ENCODE assay signal across 8 mouse cellular contexts in the genomic region with DNA sequence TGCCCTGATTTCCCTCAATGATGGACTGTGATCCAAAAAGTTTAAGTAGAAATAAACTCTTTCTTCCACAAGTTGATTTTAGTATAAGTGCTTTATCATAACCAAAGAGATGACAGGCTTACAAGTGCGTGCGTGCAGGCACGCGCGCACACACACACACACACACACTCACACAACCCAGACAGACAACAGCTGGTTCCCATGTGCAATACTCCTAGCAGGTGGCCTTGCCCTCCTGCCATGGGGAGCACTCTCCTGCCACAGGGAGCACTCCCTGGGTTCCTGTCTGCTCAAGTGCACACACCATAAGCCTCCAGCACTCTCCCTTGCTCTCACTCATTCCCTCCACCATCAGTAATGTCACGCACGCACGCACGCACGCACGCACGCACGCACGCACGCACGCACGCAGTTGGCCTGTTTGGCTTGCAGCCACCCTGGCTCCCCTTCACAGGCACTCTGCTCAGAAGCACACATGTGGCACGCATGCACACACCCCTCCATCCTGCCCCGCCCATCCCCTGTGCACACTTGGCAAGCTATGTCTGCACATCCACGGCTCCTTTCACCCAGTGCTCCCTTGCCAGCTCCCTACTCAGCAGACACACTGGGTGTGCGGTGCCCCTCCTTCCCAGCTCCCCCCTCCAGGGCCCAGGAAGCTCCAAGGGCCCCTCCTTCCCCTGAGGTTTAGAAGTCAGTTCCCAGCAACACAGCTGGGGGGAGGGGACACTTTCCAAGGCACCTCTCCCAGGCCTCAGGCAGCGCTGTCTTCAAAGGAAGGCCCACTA. TPM values are rescaled to one million over a fixed set of nuclear protein-coding genes. Genes with fewer than 3 reads are reported as not detected.
A peak's percentile ranks its signal among the peaks of the same experiment; 100 is the strongest.
DNase-seq lines count a peak whose midpoint lies in the region; ATAC-seq and TF ChIP-seq lines count a peak whose summit lies in the region.

No protein-coding gene starts in this region.

- no peaks in the 10 kb centered on the region for H3K9me3 ChIP-seq in heart, embryonic 12.5 days (replicated peaks)
- no peaks in the 10 kb centered on the region for H3K9me3 ChIP-seq in ES-Bruce4 (replicated peaks; ENCODE audit: control insufficient read depth, insufficient read depth, low read length, poor library complexity, severe bottlenecking)
- H3K9me3 ChIP-seq in forebrain, embryonic 11.5 days (ENCODE audit: control insufficient read depth, low read length) = no peaks in the 10 kb centered on the region

- TF ChIP-seq CTCF in ES-Bruce4 (IDR thresholded peaks at IDR 0.05; ENCODE audit: low read depth, low read length) = no peak

- H3K4me1 ChIP-seq in heart, embryonic 12.5 days (replicated peaks) = peaks cover 88% of the 10 kb centered on the region
- peaks cover 34% of the 10 kb centered on the region for H3K4me1 ChIP-seq in ES-Bruce4 (ENCODE audit: control insufficient read depth, insufficient read depth, low read length)
- peaks cover 71% of the 10 kb centered on the region for H3K4me1 ChIP-seq in forebrain, embryonic 11.5 days (replicated peaks; ENCODE audit: control insufficient read depth, insufficient read depth, low read length)

- peak overlapping the region; percentile 41; the same call in 1 of the 2 replicates for H3K9ac ChIP-seq in heart, embryonic 12.5 days
- no peak overlapping the region for H3K9ac ChIP-seq in ES-Bruce4 (ENCODE audit: low read depth, poor library complexity, severe bottlenecking)
- H3K9ac ChIP-seq in forebrain, embryonic 11.5 days (ENCODE audit: low read length) = peak overlapping the region; percentile 35; the same call in 1 of the 2 replicates

- H3K36me3 ChIP-seq in heart, embryonic 12.5 days = no peaks in the 10 kb centered on the region
- H3K36me3 ChIP-seq in ES-Bruce4 (ENCODE audit: control insufficient read depth, insufficient read depth, low read length, poor library complexity, severe bottlenecking) = no peaks in the 10 kb centered on the region
- H3K36me3 ChIP-seq in forebrain, embryonic 11.5 days (ENCODE audit: control insufficient read depth, insufficient read depth, low read length) = no peaks in the 10 kb centered on the region

- no peaks in the 10 kb centered on the region for H3K27me3 ChIP-seq in heart, embryonic 12.5 days (replicated peaks)
- H3K27me3 ChIP-seq in ES-Bruce4 (ENCODE audit: control insufficient read depth, insufficient read depth, low read length, poor library complexity, severe bottlenecking) = no peaks in the 10 kb centered on the region
- H3K27me3 ChIP-seq in forebrain, embryonic 11.5 days (ENCODE audit: control insufficient read depth, insufficient read depth, low read length) = no peaks in the 10 kb centered on the region

- H3K4me2 ChIP-seq in heart, embryonic 12.5 days = 0 out of 2 replicates have a peak overlapping the region, but pooled peaks have one; percentile 1
- no peak overlapping the region for H3K4me2 ChIP-seq in forebrain, embryonic 11.5 days (ENCODE audit: low read depth, low read length, severe bottlenecking)

- no peak for ATAC-seq in heart, embryonic 12.5 days (ENCODE audit: insufficient number of reproducible peaks, low FRiP score)
- no peak for ATAC-seq in forebrain, embryonic 11.5 days (replicated peaks; ENCODE audit: low FRiP score)
- no peak for ATAC-seq in inflammation-experienced regulatory T-cells, adult 6 months

- no peak overlapping the region; the same call in 1 of the 2 replicates for H3K27ac ChIP-seq in heart, embryonic 12.5 days (ENCODE audit: poor library complexity, severe bottlenecking)
- H3K27ac ChIP-seq in ES-Bruce4 (ENCODE audit: insufficient read depth, low read length) = no peak overlapping the region
- peak overlapping the region; percentile 27; the same call in 1 of the 2 replicates for H3K27ac ChIP-seq in forebrain, embryonic 11.5 days (ENCODE audit: low read depth, low read length)

- peak; percentile 86 for TF ChIP-seq EP300 in ES-Bruce4 (IDR thresholded peaks at IDR 0.05; ENCODE audit: insufficient read depth, low read depth, low read length)

- 78% methylated on average over 22 of the region's 22 CpGs for WGBS in heart, embryonic 12.5 days
- 83% methylated on average over 22 of the region's 22 CpGs for WGBS in forebrain, embryonic 11.5 days

- no peak for DNase-seq in heart, adult 9 months (ENCODE audit: low spot score in 2 of 2)
- DNase-seq in forebrain, embryonic 11.5 days (ENCODE audit: low spot score) = no peak
- peak; percentile 80 for DNase-seq in lung, postnatal 10 days
- DNase-seq in c-Kit-positive CD71-positive TER-119-positive erythroid progenitor cells, embryonic 14.5 days (ENCODE audit: low spot score) = no peak
- no peak for DNase-seq in cerebellum, adult 11 months

- H3K4me3 ChIP-seq in heart, embryonic 12.5 days = no peak overlapping the region
- H3K4me3 ChIP-seq in ES-Bruce4 (ENCODE audit: low read depth, low read length) = no peak overlapping the region
- no peak overlapping the region for H3K4me3 ChIP-seq in forebrain, embryonic 11.5 days (ENCODE audit: low read depth, low read length)

- no peak for TF ChIP-seq POLR2A in ES-Bruce4 (IDR thresholded peaks at IDR 0.05; ENCODE audit: insufficient read depth, low read length)

RNA-seq across cellular contexts. Expression of a gene that starts 22.4 kb away (rescaled TPM):
- 17.0 and 18.6 TPM in 2 replicates for polyA plus RNA-seq in heart, embryonic 12.5 days (2016; fragmentation: Nextera tagmentation; extraction: Ambion mirVana)
- polyA plus RNA-seq in ES-Bruce4 (2011; ENCODE audit: insufficient read depth, insufficient read length, low read depth, missing spikeins) = 57.5 and 62.9 TPM in 2 replicates
- polyA plus RNA-seq in forebrain, embryonic 11.5 days (2014; fragmentation: Nextera tagmentation; extraction: Ambion mirVana) = 27.3 and 29.5 TPM in 2 replicates
- 1 to 10 TPM; 3.9 to 6.7 (median 4.7) TPM for polyA plus RNA-seq in inflammation-experienced regulatory T-cells, adult 6 months (2017; shearing (Covaris generic))
